Comparison of ENCODE assay signal across 7 mouse cellular contexts in the genomic region with DNA sequence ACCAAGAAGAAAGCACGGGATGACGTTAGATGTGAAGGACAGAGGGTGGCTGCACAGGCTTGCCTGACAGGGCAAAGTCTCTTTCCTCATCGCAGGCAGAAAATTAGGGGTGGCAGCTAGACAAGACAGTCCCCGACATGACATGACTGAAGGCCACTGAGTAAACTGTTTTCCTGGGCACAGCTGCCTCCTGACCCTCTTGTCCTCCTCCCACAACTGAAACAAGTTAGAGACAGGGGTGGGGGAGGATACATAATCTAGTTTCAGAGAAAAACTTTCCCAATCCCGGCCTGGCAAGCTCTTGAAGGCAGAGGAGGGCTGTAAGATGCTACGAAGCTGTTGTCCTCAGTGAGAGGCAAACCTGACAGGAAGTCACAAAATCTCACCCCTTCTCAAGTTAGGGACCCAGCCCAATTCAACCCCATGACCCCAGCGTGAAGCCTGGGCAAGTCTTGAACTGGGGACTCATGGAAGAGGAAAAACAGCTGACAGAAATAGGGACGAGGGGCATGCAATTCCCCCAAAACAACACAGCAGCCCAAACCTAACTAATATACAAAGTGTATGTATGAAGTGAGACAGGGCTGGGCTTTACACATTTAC. TPM values are rescaled to one million over a fixed set of nuclear protein-coding genes. Genes with fewer than 3 reads are reported as not detected.
DNase-seq lines count a peak whose midpoint lies in the region; ATAC-seq and TF ChIP-seq lines count a peak whose summit lies in the region.

No protein-coding gene starts in this region.

- DNase-seq in lung, postnatal 25 days (ENCODE audit: low spot score), result no peak
- no peak for DNase-seq in forebrain, postnatal 0 days
- no peak for DNase-seq in liver, embryonic 13.5 days
- no peak for DNase-seq in thymus, adult 2 months
- DNase-seq in right cerebral cortex, postnatal 10 days (ENCODE audit: low spot score in 2 of 2), result no peak

- peak overlapping the region; percentile 78 for H3K9ac ChIP-seq in lung, embryonic 15.5 days
- H3K9ac ChIP-seq in forebrain, postnatal 0 days, result peak overlapping the region; percentile 96
- H3K9ac ChIP-seq in liver, embryonic 13.5 days, result peak overlapping the region; percentile 30
- H3K9ac ChIP-seq in stomach, embryonic 16.5 days (ENCODE audit: low read length), result peak overlapping the region; percentile 95

- H3K4me1 ChIP-seq in lung, embryonic 15.5 days, result peaks cover 63% of the 10 kb centered on the region
- peaks cover 34% of the 10 kb centered on the region for H3K4me1 ChIP-seq in forebrain, postnatal 0 days (ENCODE audit: insufficient read depth)
- H3K4me1 ChIP-seq in liver, embryonic 13.5 days (replicated peaks), result peaks cover 51% of the 10 kb centered on the region
- peaks cover 59% of the 10 kb centered on the region for H3K4me1 ChIP-seq in stomach, embryonic 16.5 days (ENCODE audit: control insufficient read depth, insufficient read depth, low read length)
- H3K4me1 ChIP-seq in thymus, adult 2 months (replicated peaks; ENCODE audit: control insufficient read depth, insufficient read depth, low read length), result peaks cover 23% of the 10 kb centered on the region

- H3K36me3 ChIP-seq in lung, embryonic 15.5 days, result no peaks in the 10 kb centered on the region
- no peaks in the 10 kb centered on the region for H3K36me3 ChIP-seq in forebrain, postnatal 0 days (ENCODE audit: insufficient read depth)
- no peaks in the 10 kb centered on the region for H3K36me3 ChIP-seq in liver, embryonic 13.5 days
- no peaks in the 10 kb centered on the region for H3K36me3 ChIP-seq in stomach, embryonic 16.5 days (ENCODE audit: control insufficient read depth, insufficient read depth, low read length)
- H3K36me3 ChIP-seq in thymus, adult 2 months (ENCODE audit: control insufficient read depth, insufficient read depth, low read length), result no peaks in the 10 kb centered on the region

- peak overlapping the region; percentile 99 for H3K27ac ChIP-seq in lung, embryonic 15.5 days
- H3K27ac ChIP-seq in forebrain, postnatal 0 days (ENCODE audit: low read depth, low read length), result peak overlapping the region; percentile 85
- H3K27ac ChIP-seq in liver, embryonic 13.5 days, result peak overlapping the region; percentile 74
- peak overlapping the region; percentile 95 for H3K27ac ChIP-seq in stomach, embryonic 16.5 days (ENCODE audit: low read length)
- no peak overlapping the region for H3K27ac ChIP-seq in thymus, adult 2 months (ENCODE audit: control insufficient read depth, insufficient read depth, low read length)

- no peak for ATAC-seq in lung, embryonic 15.5 days (ENCODE audit: borderline replicate concordance, extremely low read depth, low FRiP score, low TSS enrichment)
- no peak for ATAC-seq in forebrain, postnatal 0 days
- no peak for ATAC-seq in liver, embryonic 13.5 days (ENCODE audit: low read depth)
- ATAC-seq in stomach, embryonic 16.5 days (ENCODE audit: insufficient read depth, low FRiP score), result no peak

- WGBS in lung, embryonic 15.5 days, result 15% methylated on average over 8 of the region's 8 CpGs
- WGBS in forebrain, postnatal 0 days, result 29% methylated on average over 8 of the region's 8 CpGs
- WGBS in liver, embryonic 13.5 days (ENCODE audit: insufficient replicate concordance), result 28% methylated on average over 8 of the region's 8 CpGs
- 28% methylated on average over 8 of the region's 8 CpGs for WGBS in stomach, embryonic 16.5 days
- 73% methylated on average over 8 of the region's 8 CpGs for WGBS in thymus, adult 2 months

- TF ChIP-seq CTCF in forebrain, postnatal 0 days (IDR thresholded peaks at IDR 0.05; ENCODE audit: low read depth), result no peak
- TF ChIP-seq CTCF in thymus, adult 2 months (IDR thresholded peaks at IDR 0.05; ENCODE audit: borderline replicate concordance, control insufficient read depth, extremely low read depth, insufficient read depth, low read length, poor library complexity), result no peak

- no peak for TF ChIP-seq POLR2A in thymus, adult 2 months (IDR thresholded peaks at IDR 0.05; ENCODE audit: control insufficient read depth, extremely low read depth, insufficient read depth, low read length, poor library complexity)

- H3K9me3 ChIP-seq in lung, embryonic 15.5 days, result no peaks in the 10 kb centered on the region
- no peaks in the 10 kb centered on the region for H3K9me3 ChIP-seq in forebrain, postnatal 0 days (ENCODE audit: low read length)
- no peaks in the 10 kb centered on the region for H3K9me3 ChIP-seq in liver, embryonic 13.5 days (replicated peaks)
- no peaks in the 10 kb centered on the region for H3K9me3 ChIP-seq in stomach, embryonic 16.5 days (replicated peaks; ENCODE audit: control insufficient read depth, low read length)

- H3K4me3 ChIP-seq in lung, embryonic 15.5 days, result peak overlapping the region; percentile 70
- H3K4me3 ChIP-seq in forebrain, postnatal 0 days (ENCODE audit: low read depth, low read length), result peak overlapping the region; percentile 90
- peak overlapping the region; percentile 58 for H3K4me3 ChIP-seq in liver, embryonic 13.5 days (replicated peaks)
- H3K4me3 ChIP-seq in stomach, embryonic 16.5 days (replicated peaks; ENCODE audit: low read length), result peak overlapping the region; percentile 87
- H3K4me3 ChIP-seq in thymus, adult 2 months (ENCODE audit: control insufficient read depth, insufficient read depth, low read length), result no peak overlapping the region

- H3K4me2 ChIP-seq in lung, embryonic 15.5 days, result peak overlapping the region; percentile 97
- peak overlapping the region; percentile 92 for H3K4me2 ChIP-seq in forebrain, postnatal 0 days (ENCODE audit: low read depth)
- peak overlapping the region; percentile 73 for H3K4me2 ChIP-seq in liver, embryonic 13.5 days
- H3K4me2 ChIP-seq in stomach, embryonic 16.5 days (ENCODE audit: low read depth, low read length), result peak overlapping the region; percentile 96

- no peaks in the 10 kb centered on the region for H3K27me3 ChIP-seq in lung, embryonic 15.5 days
- H3K27me3 ChIP-seq in forebrain, postnatal 0 days (ENCODE audit: insufficient read depth, low read length), result no peaks in the 10 kb centered on the region
- H3K27me3 ChIP-seq in liver, embryonic 13.5 days, result peaks cover 83% of the 10 kb centered on the region
- no peaks in the 10 kb centered on the region for H3K27me3 ChIP-seq in stomach, embryonic 16.5 days (ENCODE audit: control insufficient read depth, insufficient read depth, low read length)
- no peaks in the 10 kb centered on the region for H3K27me3 ChIP-seq in thymus, adult 2 months (ENCODE audit: control insufficient read depth, insufficient read depth, low read length)

RNA-seq across cellular contexts. Expression of gene Lrp1, which starts 1.7 kb away (rescaled TPM):
- polyA plus RNA-seq in lung, embryonic 15.5 days (2015; fragmentation: Nextera tagmentation; extraction: Ambion mirVana), result 72.6 and 73.6 TPM in 2 replicates
- 183 and 228 TPM in 2 replicates for total RNA-seq in forebrain, postnatal 0 days (2014; rRNA removed)
- 42.2 and 70.4 TPM in 2 replicates for polyA plus RNA-seq in forebrain, postnatal 0 days (2015; fragmentation: Nextera tagmentation; extraction: Ambion mirVana)
- 15.1 and 16.9 TPM in 2 replicates for polyA plus RNA-seq in liver, embryonic 13.5 days (2015; fragmentation: Nextera tagmentation; extraction: Ambion mirVana)
- polyA plus RNA-seq in stomach, embryonic 16.5 days (2015; fragmentation: Nextera tagmentation; extraction: Ambion mirVana), result 95.6 and 102 TPM in 2 replicates
- polyA plus RNA-seq in thymus, adult 2 months (2012; rRNA removed), result 35.3 and 40.3 TPM in 2 replicates

RNA-seq across cellular contexts. Expression of gene Stat6, which starts 23.6 kb away (rescaled TPM):
- polyA plus RNA-seq in lung, embryonic 15.5 days (2015; fragmentation: Nextera tagmentation; extraction: Ambion mirVana), result 33.1 and 37.6 TPM in 2 replicates
- 4.6 and 5.4 TPM in 2 replicates for total RNA-seq in forebrain, postnatal 0 days (2014; rRNA removed)
- 4.3 and 4.4 TPM in 2 replicates for polyA plus RNA-seq in forebrain, postnatal 0 days (2015; fragmentation: Nextera tagmentation; extraction: Ambion mirVana)
- polyA plus RNA-seq in liver, embryonic 13.5 days (2015; fragmentation: Nextera tagmentation; extraction: Ambion mirVana), result 12.3 and 15.5 TPM in 2 replicates
- polyA plus RNA-seq in stomach, embryonic 16.5 days (2015; fragmentation: Nextera tagmentation; extraction: Ambion mirVana), result 49.7 and 60.3 TPM in 2 replicates
- 168 and 185 TPM in 2 replicates for polyA plus RNA-seq in thymus, adult 2 months (2012; rRNA removed)

RNA-seq across cellular contexts. Expression of gene Nemp1, which starts 47.5 kb away (rescaled TPM):
- 11.8 TPM in 2 replicates for polyA plus RNA-seq in lung, embryonic 15.5 days (2015; fragmentation: Nextera tagmentation; extraction: Ambion mirVana)
- 3.4 and 6.1 TPM in 2 replicates for total RNA-seq in forebrain, postnatal 0 days (2014; rRNA removed)
- polyA plus RNA-seq in forebrain, postnatal 0 days (2015; fragmentation: Nextera tagmentation; extraction: Ambion mirVana), result 2.8 and 3.2 TPM in 2 replicates
- 5.0 and 6.3 TPM in 2 replicates for polyA plus RNA-seq in liver, embryonic 13.5 days (2015; fragmentation: Nextera tagmentation; extraction: Ambion mirVana)
- 8.8 and 10.0 TPM in 2 replicates for polyA plus RNA-seq in stomach, embryonic 16.5 days (2015; fragmentation: Nextera tagmentation; extraction: Ambion mirVana)
- 14.2 and 15.0 TPM in 2 replicates for polyA plus RNA-seq in thymus, adult 2 months (2012; rRNA removed)

RNA-seq across cellular contexts. Expression of gene Nab2, which starts 49.1 kb away (rescaled TPM):
- polyA plus RNA-seq in lung, embryonic 15.5 days (2015; fragmentation: Nextera tagmentation; extraction: Ambion mirVana), result 14.2 and 15.4 TPM in 2 replicates
- total RNA-seq in forebrain, postnatal 0 days (2014; rRNA removed), result 12.9 and 14.4 TPM in 2 replicates
- polyA plus RNA-seq in forebrain, postnatal 0 days (2015; fragmentation: Nextera tagmentation; extraction: Ambion mirVana), result 4.5 and 4.8 TPM in 2 replicates
- 1.5 and 2.1 TPM in 2 replicates for polyA plus RNA-seq in liver, embryonic 13.5 days (2015; fragmentation: Nextera tagmentation; extraction: Ambion mirVana)
- polyA plus RNA-seq in stomach, embryonic 16.5 days (2015; fragmentation: Nextera tagmentation; extraction: Ambion mirVana), result 9.9 and 10.1 TPM in 2 replicates
- 69.3 and 79.2 TPM in 2 replicates for polyA plus RNA-seq in thymus, adult 2 months (2012; rRNA removed)

Comparison
In these comparisons a context has a peak if more than half of its experiments do, and no peak if none do; other contexts are left out.
1. H3K9ac ChIP-seq: peak in every context shown above with its lines; median percentile 96 in forebrain, postnatal 0 days; 95 in stomach, embryonic 16.5 days; 78 in lung, embryonic 15.5 days; 30 in liver, embryonic 13.5 days.